Mouse (Mus musculus) frontal cortex, postnatal 36 days (tissue): ENCODE measurements around the gene Sstr3.
A peak's percentile ranks its signal among the peaks of the same experiment; 100 is the strongest.

ENCODE experiments used
- DNase-seq, 2 experiments: peaks; one replicate each; pipeline ENCODE4 v3.0.0; 2022; ENCODE audit warnings: low spot score in 2 of 2

The Sstr3 gene

GRCm38 (mm10) chr15:78544561-78545001, at the start of gene Sstr3:
Sstr3 (minus strand) TSS chr15:78544685.
- DNase-seq: peak in 1 of 2 experiments; percentile 51

- DNase-seq: no peak
Observed at GRCm38 (mm10) chr15:78593896-78594425, 49.5 kb upstream of the Sstr3 start.

- DNase-seq: no peak
Observed at GRCm38 (mm10) chr15:78592452-78592968, 48.0 kb upstream of the Sstr3 start.

DNA sequence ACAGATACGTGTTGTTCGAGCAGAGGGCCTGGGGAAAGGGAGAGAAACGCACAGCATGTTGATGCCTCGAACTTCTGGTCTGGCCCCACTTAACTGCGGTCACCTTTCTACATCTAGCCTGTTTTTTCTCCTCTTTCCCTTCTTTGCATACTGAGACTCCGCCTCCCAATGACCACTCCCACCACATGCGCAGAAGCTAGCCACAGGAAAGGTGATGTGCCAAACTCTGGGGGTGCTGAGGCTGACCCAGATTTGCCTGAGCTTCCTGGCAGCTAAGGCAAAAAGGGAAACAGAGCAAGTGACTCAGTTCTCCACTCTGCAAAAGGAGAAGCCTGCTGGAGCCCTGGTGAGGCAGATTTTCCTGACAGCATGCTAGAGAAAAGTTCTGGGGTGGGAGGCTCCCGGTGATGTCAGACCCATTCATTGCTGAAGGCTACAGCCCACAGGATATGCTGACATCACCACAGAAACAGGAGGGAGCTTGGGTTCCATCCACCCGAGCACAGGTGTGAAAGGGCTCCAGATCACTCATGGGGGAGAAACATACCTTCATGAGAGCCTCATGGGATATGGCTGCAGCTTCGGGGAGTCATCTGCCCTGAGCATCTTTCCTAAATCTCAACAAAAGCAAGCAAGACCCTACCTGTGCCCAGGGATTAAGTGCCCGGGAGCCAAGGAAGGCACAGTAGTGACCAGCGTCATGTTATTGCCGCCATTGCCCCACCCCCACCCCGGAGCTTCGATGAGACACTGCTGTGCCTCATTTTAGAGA, 47.4 kb upstream of the Sstr3 start:
- no peak for DNase-seq

GRCm38 (mm10) chr15:78590785-78591184, 46.3 kb upstream of the Sstr3 start:
- no peak for DNase-seq

DNA sequence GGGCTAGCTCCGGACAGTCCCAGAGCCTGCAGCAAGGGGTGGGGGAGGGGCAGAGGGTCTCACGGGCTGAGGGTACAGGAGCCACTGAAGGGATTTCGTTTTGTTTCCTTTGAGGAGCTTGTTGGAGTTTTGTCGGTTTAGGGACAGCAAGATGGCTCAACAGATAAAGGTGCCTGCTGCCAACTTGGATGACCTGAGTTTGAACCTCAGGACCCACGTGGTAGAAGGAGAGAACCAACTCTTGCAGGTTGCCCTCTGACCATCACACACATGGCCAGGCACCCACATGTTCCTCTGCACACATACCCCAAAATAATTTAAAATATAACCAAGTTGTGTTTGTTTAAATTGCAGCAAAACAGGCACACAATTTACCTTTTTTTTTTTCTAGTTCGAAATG, 45.5 kb upstream of the Sstr3 start:
- DNase-seq: no peak

GRCm38 (mm10) chr15:78588900-78589299, 44.4 kb upstream of the Sstr3 start:
- no peak for DNase-seq

DNA sequence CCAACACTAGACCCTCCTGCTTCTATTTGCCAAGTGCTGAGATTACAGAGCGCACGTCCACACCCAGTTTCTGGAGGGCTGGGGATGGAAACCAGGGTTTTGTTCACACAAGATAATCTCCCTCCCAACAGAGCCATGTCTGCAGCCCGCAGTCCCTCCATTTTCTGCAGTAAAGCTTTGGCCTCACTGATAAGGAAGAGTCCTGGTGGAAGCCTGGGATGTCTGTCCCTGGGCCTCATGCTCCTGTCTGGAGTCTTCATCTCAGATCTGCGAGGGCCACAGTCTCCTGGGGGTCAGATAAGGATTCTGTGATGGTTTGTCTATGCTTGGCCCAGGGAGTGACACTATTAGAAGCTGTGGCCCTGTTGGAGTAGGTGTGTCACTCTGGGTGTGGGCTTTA, 43.6 kb upstream of the Sstr3 start:
- no peak for DNase-seq

GRCm38 (mm10) chr15:78587050-78587994, 42.8 kb upstream of the Sstr3 start:
- peak; percentile 87 to 91 for DNase-seq

DNA sequence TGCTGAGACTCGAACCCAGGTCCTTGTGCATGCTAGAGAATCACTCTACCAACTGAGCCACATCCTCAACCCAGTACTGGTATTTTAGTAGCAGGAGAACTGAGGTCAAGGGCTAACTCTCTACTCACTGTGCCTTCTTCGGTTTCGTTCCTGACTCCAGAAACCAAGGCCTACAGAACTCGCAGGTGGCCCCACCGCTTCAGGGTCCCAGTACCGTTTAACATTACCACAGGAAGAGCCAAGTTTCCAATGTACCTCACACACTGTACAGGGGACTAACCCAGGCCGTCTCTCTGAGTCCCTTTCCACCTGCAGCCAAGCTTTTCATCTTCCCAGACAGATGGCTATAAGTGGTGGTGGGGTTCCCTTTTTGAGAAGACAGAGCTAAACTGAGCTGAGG, 40.9 kb upstream of the Sstr3 start:
- DNase-seq: no peak

- DNase-seq: peak in 1 of 2 experiments; percentile 26
Observed at GRCm38 (mm10) chr15:78583352-78583751, 38.9 kb upstream of the Sstr3 start.

- DNase-seq: no peak
Observed at GRCm38 (mm10) chr15:78576284-78576810, 31.9 kb upstream of the Sstr3 start.

- no peak for DNase-seq
Observed at GRCm38 (mm10) chr15:78572658-78573397, 28.3 kb upstream of the Sstr3 start, which contains the start of gene Rac2. Rac2 (minus strand) TSS chr15:78572783.

GRCm38 (mm10) chr15:78572270-78572600, 27.8 kb upstream of the Sstr3 start:
- no peak for DNase-seq

DNA sequence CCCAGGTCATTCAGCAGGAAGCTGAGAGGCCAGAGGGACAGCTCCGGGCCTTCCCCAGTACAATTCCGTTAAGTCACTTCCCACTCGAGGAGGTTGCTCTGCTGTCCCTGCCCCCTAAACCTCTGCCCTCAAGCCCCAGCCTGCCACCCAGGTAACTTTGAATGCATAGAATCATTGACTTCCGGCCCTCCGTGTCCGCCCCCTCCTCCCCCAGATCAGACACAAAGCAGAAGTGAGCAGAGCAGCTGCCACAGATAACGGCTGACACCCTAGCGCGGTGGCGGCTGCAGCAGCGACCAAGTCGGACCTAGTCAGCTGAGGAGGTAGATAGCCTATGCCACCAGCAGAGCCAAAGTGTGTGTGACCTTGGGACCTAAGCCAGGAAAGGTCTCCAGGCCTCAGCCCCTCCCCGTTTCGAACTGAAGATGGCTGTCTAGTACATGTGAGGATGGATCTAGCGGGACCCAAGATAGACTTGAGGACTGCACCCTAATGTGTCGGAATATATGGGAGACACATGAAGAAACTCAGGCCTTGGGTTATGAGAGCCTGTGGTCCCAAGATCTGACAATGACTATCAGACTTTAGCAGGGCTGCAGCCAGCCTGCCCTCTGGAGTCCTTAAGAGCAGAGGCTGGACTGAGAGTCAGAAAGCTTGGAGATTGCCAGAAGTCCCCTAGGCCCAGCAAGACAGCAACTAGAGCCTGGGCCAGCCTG, 27.2 kb upstream of the Sstr3 start:
- DNase-seq: no peak

- no peak for DNase-seq
Observed at GRCm38 (mm10) chr15:78570170-78570569, 25.7 kb upstream of the Sstr3 start.

- no peak for DNase-seq
Observed at GRCm38 (mm10) chr15:78567608-78568120, 23.2 kb upstream of the Sstr3 start.

- no peak for DNase-seq
Observed at GRCm38 (mm10) chr15:78564764-78565435, 20.4 kb upstream of the Sstr3 start.

DNA sequence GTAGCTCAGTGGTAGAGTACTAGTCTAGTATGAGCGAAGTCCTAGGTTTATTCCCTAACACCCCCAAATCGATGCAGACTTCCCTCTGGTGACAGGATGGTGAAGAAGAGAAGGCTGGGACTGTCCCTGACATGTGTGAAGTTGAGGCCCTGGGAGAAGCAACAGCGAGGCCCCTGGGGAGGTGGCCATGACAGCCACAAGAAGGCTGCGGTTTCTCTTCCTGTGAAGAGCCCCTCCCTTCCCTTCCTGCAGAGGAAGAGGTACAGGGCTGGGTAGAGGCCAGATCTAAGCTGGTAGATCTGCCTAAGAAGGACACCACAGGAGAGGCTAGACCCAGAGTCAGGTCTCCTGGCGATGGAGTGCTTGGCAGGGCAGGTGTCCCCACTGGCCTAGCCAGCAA, 19.5 kb upstream of the Sstr3 start:
- DNase-seq: no peak

- no peak for DNase-seq
Observed at GRCm38 (mm10) chr15:78563344-78563743, 18.9 kb upstream of the Sstr3 start.
